Mouse (Mus musculus) kidney, adult 2 months (tissue): ENCODE measurements around the gene Asap3. TPM values are rescaled to one million over a fixed set of nuclear protein-coding genes. Genes with fewer than 3 reads are reported as not detected.
A peak's percentile ranks its signal among the peaks of the same experiment; 100 is the strongest.

Experiments
- DNase-seq: peaks from one replicate; pipeline ENCODE4 v3.0.0; 2021
- H3K27ac ChIP-seq: fragments of 200-500 bp; 2 replicates; pipeline ENCODE4 v1.5.1; 2012; ENCODE audit warnings: low read depth, low read length, control low read depth, inconsistent platforms; ENCODE audit not compliant: insufficient read depth
- H3K27me3 ChIP-seq: fragments of 200-500 bp; replicated peaks from 2 replicates; pipeline ENCODE4 v1.6.1; 2012; ENCODE audit warnings: mild to moderate bottlenecking, moderate library complexity, low read length, inconsistent platforms; ENCODE audit not compliant: control insufficient read depth, insufficient read depth
- H3K36me3 ChIP-seq: fragments of 200-500 bp; 2 replicates; pipeline ENCODE4 v1.6.1; 2012; ENCODE audit warnings: mild to moderate bottlenecking, moderate library complexity, low read length, inconsistent platforms; ENCODE audit not compliant: control insufficient read depth, insufficient read depth
- H3K4me1 ChIP-seq: fragments of 200-500 bp; 2 replicates; pipeline ENCODE4 v1.6.1; 2011; ENCODE audit warnings: low read length; ENCODE audit not compliant: control insufficient read depth, insufficient read depth
- H3K4me3 ChIP-seq: fragments of 200-500 bp; 2 replicates; pipeline ENCODE4 v1.5.1; 2011; ENCODE audit warnings: mild to moderate bottlenecking, low read depth, low read length, control low read depth; ENCODE audit not compliant: insufficient read depth
- CTCF ChIP-seq: fragments of 200-500 bp; conservative IDR thresholded peaks from 2 replicates; pipeline ENCODE4 v1.5.1; 2011; ENCODE audit warnings: low read depth, mild to moderate bottlenecking, control low read depth, low read length, moderate library complexity, mixed read lengths; ENCODE audit not compliant: insufficient read depth, insufficient read length
- POLR2A ChIP-seq: fragments of 200-500 bp; IDR thresholded peaks from one replicate; pipeline ENCODE4 v1.6.1; 2011; ENCODE audit warnings: low read depth, low read length, control low read depth
- WGBS: fragments of 180-500 bp; shearing (Covaris S2); methylation state at CpG from one replicate; pipeline ENCODE4 v1.1.7; 2018; 5-methylcytosine and 5-hydroxymethylcytosine counted together
- polyA plus RNA-seq: library from polyadenylated mRNA; depleted of rRNA; stranded (reverse); fragments of >200 nt; gene quantifications from 2 replicates; pipeline ENCODE4 v1.2.3, GENCODE M21; 2012

The Asap3 gene
- polyA plus RNA-seq, 1 experiment = 5.7 TPM

GRCm38 (mm10) chr4:136196201-136196600 is 10.0 kb upstream of the Asap3 start:
- H3K4me3 ChIP-seq = no peak overlapping the region
- no peaks in the 10 kb centered on the region for H3K36me3 ChIP-seq
- H3K27ac ChIP-seq = no peak overlapping the region
- TF ChIP-seq POLR2A (no peak), CTCF (no peak)
- no peaks in the 10 kb centered on the region for H3K4me1 ChIP-seq
- 73% methylated on average over 10 of the region's 10 CpGs for WGBS
- no peak for DNase-seq
- H3K27me3 ChIP-seq = no peaks in the 10 kb centered on the region

- no peak for DNase-seq
- Histone ChIP-seq H3K27ac (no peak overlapping the region), H3K4me1 (no peaks in the 10 kb centered on the region), H3K27me3 (no peaks in the 10 kb centered on the region), H3K36me3 (no peaks in the 10 kb centered on the region), H3K4me3 (no peak overlapping the region)
- 78% methylated on average over 7 of the region's 7 CpGs for WGBS
- TF ChIP-seq POLR2A (no peak), CTCF (no peak)
These were observed 7.3 kb upstream of the Asap3 start for GRCm38 (mm10) chr4:136198846-136199245.

- no peak overlapping the region for H3K27ac ChIP-seq
- no peaks in the 10 kb centered on the region; the same call in 1 of the 2 replicates for H3K4me1 ChIP-seq
- no peak overlapping the region for H3K4me3 ChIP-seq
- peak; percentile 60 for DNase-seq
- TF ChIP-seq CTCF = peak; percentile 89
- no peak for TF ChIP-seq POLR2A
- no peaks in the 10 kb centered on the region for H3K36me3 ChIP-seq
- no peaks in the 10 kb centered on the region for H3K27me3 ChIP-seq
- WGBS = 28% methylated on average over 9 of the region's 9 CpGs
These were observed 6.4 kb upstream of the Asap3 start for GRCm38 (mm10) chr4:136199562-136200292.

- H3K36me3 ChIP-seq = no peaks in the 10 kb centered on the region
- no peaks in the 10 kb centered on the region for H3K27me3 ChIP-seq
- DNase-seq = peak; percentile 65
- no peaks in the 10 kb centered on the region; the same call in 1 of the 2 replicates for H3K4me1 ChIP-seq
- H3K27ac ChIP-seq = no peak overlapping the region
- H3K4me3 ChIP-seq = no peak overlapping the region
- TF ChIP-seq POLR2A (no peak), CTCF (peak; percentile 93)
- 5% methylated on average over 9 of the region's 9 CpGs for WGBS
These were observed 3.7 kb upstream of the Asap3 start for GRCm38 (mm10) chr4:136202509-136202908.

- no peak overlapping the region for H3K4me3 ChIP-seq
- TF ChIP-seq POLR2A = no peak
- TF ChIP-seq CTCF = no peak
- no peaks in the 10 kb centered on the region; the same call in 1 of the 2 replicates for H3K4me1 ChIP-seq
- H3K27ac ChIP-seq = no peak overlapping the region
- peak; percentile 69 for DNase-seq
- no peaks in the 10 kb centered on the region for H3K27me3 ChIP-seq
- H3K36me3 ChIP-seq = no peaks in the 10 kb centered on the region
- 44% methylated on average over 2 of the region's 2 CpGs for WGBS
These were observed 1.4 kb upstream of the Asap3 start for GRCm38 (mm10) chr4:136204775-136205174.

- DNase-seq = peak; percentile 25
- 12% methylated on average over 6 of the region's 6 CpGs for whole genome bisulfite sequencing
These were observed 778 bp downstream of the Asap3 start for GRCm38 (mm10) chr4:136206943-136207342.

GRCm38 (mm10) chr4:136210931-136211330 is 4.8 kb downstream of the Asap3 start:
- TF ChIP-seq POLR2A = no peak
- TF ChIP-seq CTCF = no peak
- Histone ChIP-seq H3K4me1 (peaks cover 9% of the 10 kb centered on the region; the same call in 1 of the 2 replicates), H3K36me3 (no peaks in the 10 kb centered on the region), H3K27ac (no peak overlapping the region), H3K27me3 (no peaks in the 10 kb centered on the region), H3K4me3 (no peak overlapping the region)
- no peak for DNase-seq
- 78% methylated on average over 9 of the region's 9 CpGs for WGBS

More at GRCm38 (mm10) chr4:136206943-136207342, 778 bp downstream of the Asap3 start:
- Histone ChIP-seq H3K4me1 (no peaks in the 10 kb centered on the region; the same call in 1 of the 2 replicates), H3K4me3 (peak overlapping the region; percentile 74), H3K27ac (no peak overlapping the region), H3K27me3 (no peaks in the 10 kb centered on the region), H3K36me3 (no peaks in the 10 kb centered on the region)
- TF ChIP-seq CTCF (no peak), POLR2A (no peak)
